Mouse (Mus musculus): ENCODE measurements around the gene Acrv1. TPM values are rescaled to one million over a fixed set of nuclear protein-coding genes. Genes with fewer than 3 reads are reported as not detected.

Acrv1 gene
- total RNA-seq (2023) = not detected

GRCm38 (mm10) chr9:36692920-36693319 is at the start of gene Acrv1:
Acrv1 (plus strand) TSS chr9:36693220.

GRCm38 (mm10) chr9:36643276-36643675 is 49.7 kb upstream of the Acrv1 start, which contains the start of gene A630095E13Rik:
A630095E13Rik (minus strand) TSS chr9:36643376.

GRCm38 (mm10) chr9:36727034-36727755 is 34.2 kb downstream of the Acrv1 start, which contains the start of gene Chek1:
Chek1 (minus strand) TSS chr9:36727065.

Other genes with a start within 250 kb of the Acrv1 start
- gene Gm9513, start 217.6 kb upstream of the Acrv1 start, total RNA-seq (2023) = not detected
- gene Gm5615, start 151.3 kb upstream of the Acrv1 start, total RNA-seq (2023) = not detected
- not detected for gene Gm17689, start 110.6 kb upstream of the Acrv1 start, total RNA-seq (2023)
- gene A630095E13Rik, start 49.8 kb upstream of the Acrv1 start, total RNA-seq (2023) = not detected
- gene Chek1, start 33.8 kb downstream of the Acrv1 start, total RNA-seq (2023) = 10 to 100 TPM in 1 of 2 experiments, 1 to 10 TPM in 1; 9.6 to 12.6 TPM
- gene Stt3a, start 74.5 kb downstream of the Acrv1 start, total RNA-seq (2023) = 100 to 1,000 TPM; 130 to 132 TPM
- gene Ei24, start 104.2 kb downstream of the Acrv1 start, total RNA-seq (2023) = 10 to 100 TPM; 21.5 to 24.8 TPM
- not detected for gene Fez1, start 128.6 kb downstream of the Acrv1 start, total RNA-seq (2023)

Data from neutrophil, adult 59 days (primary cell).